Mouse (Mus musculus): ENCODE measurements around the gene Tgfb1i1. TPM values are rescaled to one million over a fixed set of nuclear protein-coding genes. Genes with fewer than 3 reads are reported as not detected.
A peak's percentile ranks its signal among the peaks of the same experiment; 100 is the strongest.

Tgfb1i1 gene
- polyA plus RNA-seq, 1 experiment, result 15.1 TPM

GRCm38 (mm10) chr7:128243921-128244320, 2.7 kb upstream of the Tgfb1i1 start:
- Histone ChIP-seq H3K4me1 (ENCODE audit: control insufficient read depth, insufficient read depth, low read length) (no peaks in the 10 kb centered on the region), H3K27me3 (replicated peaks; ENCODE audit: control insufficient read depth, insufficient read depth, low read length) (no peaks in the 10 kb centered on the region), H3K36me3 (ENCODE audit: control insufficient read depth, insufficient read depth, low read length) (peaks cover 2% of the 10 kb centered on the region), H3K4me3 (ENCODE audit: insufficient read depth, low read depth, low read length) (no peak overlapping the region), H3K27ac (ENCODE audit: insufficient read depth, low read depth, low read length) (no peak overlapping the region)
- TF ChIP-seq CTCF (conservative IDR thresholded peaks at IDR 0.05; ENCODE audit: insufficient read depth, insufficient read length, low read depth, low read length) (no peak), POLR2A (IDR thresholded peaks at IDR 0.05; ENCODE audit: low read depth, low read length) (no peak)
- 83% methylated on average over 10 of the region's 10 CpGs for WGBS
- DNase-seq, result no peak

GRCm38 (mm10) chr7:128244410-128245025, 2.1 kb upstream of the Tgfb1i1 start:
- TF ChIP-seq POLR2A (IDR thresholded peaks at IDR 0.05; ENCODE audit: low read depth, low read length) (no peak), CTCF (conservative IDR thresholded peaks at IDR 0.05; ENCODE audit: insufficient read depth, insufficient read length, low read depth, low read length) (no peak)
- Histone ChIP-seq H3K4me1 (ENCODE audit: control insufficient read depth, insufficient read depth, low read length) (no peaks in the 10 kb centered on the region), H3K27ac (ENCODE audit: insufficient read depth, low read depth, low read length) (no peak overlapping the region), H3K36me3 (ENCODE audit: control insufficient read depth, insufficient read depth, low read length) (peaks cover 2% of the 10 kb centered on the region), H3K27me3 (replicated peaks; ENCODE audit: control insufficient read depth, insufficient read depth, low read length) (no peaks in the 10 kb centered on the region), H3K4me3 (ENCODE audit: insufficient read depth, low read depth, low read length) (no peak overlapping the region)
- no peak for DNase-seq
- WGBS, result 94% methylated on average over 18 of the region's 18 CpGs

GRCm38 (mm10) chr7:128245547-128245946, 1.1 kb upstream of the Tgfb1i1 start:
- WGBS, result 95% methylated on average over 4 of the region's 4 CpGs
- no peaks in the 10 kb centered on the region for H3K4me1 ChIP-seq (ENCODE audit: control insufficient read depth, insufficient read depth, low read length)
- H3K27ac ChIP-seq (ENCODE audit: insufficient read depth, low read depth, low read length), result no peak overlapping the region
- TF ChIP-seq POLR2A (IDR thresholded peaks at IDR 0.05; ENCODE audit: low read depth, low read length), result no peak
- TF ChIP-seq CTCF (conservative IDR thresholded peaks at IDR 0.05; ENCODE audit: insufficient read depth, insufficient read length, low read depth, low read length), result no peak
- H3K27me3 ChIP-seq (replicated peaks; ENCODE audit: control insufficient read depth, insufficient read depth, low read length), result no peaks in the 10 kb centered on the region
- H3K36me3 ChIP-seq (ENCODE audit: control insufficient read depth, insufficient read depth, low read length), result peaks cover 2% of the 10 kb centered on the region
- H3K4me3 ChIP-seq (ENCODE audit: insufficient read depth, low read depth, low read length), result no peak overlapping the region
- no peak for DNase-seq

GRCm38 (mm10) chr7:128247443-128247842, 831 bp downstream of the Tgfb1i1 start:
- 2% methylated on average over 13 of the region's 13 CpGs for WGBS
- peak overlapping the region; percentile 94; the same call in 1 of the 2 replicates for H3K27ac ChIP-seq (ENCODE audit: insufficient read depth, low read depth, low read length)
- no peaks in the 10 kb centered on the region for H3K27me3 ChIP-seq (replicated peaks; ENCODE audit: control insufficient read depth, insufficient read depth, low read length)
- peak; percentile 89 for DNase-seq
- peak overlapping the region; percentile 65 for H3K4me3 ChIP-seq (ENCODE audit: insufficient read depth, low read depth, low read length)
- peak; percentile 69 for TF ChIP-seq CTCF (conservative IDR thresholded peaks at IDR 0.05; ENCODE audit: insufficient read depth, insufficient read length, low read depth, low read length)
- no peak for TF ChIP-seq POLR2A (IDR thresholded peaks at IDR 0.05; ENCODE audit: low read depth, low read length)
- H3K4me1 ChIP-seq (ENCODE audit: control insufficient read depth, insufficient read depth, low read length), result no peaks in the 10 kb centered on the region
- H3K36me3 ChIP-seq (ENCODE audit: control insufficient read depth, insufficient read depth, low read length), result peaks cover 2% of the 10 kb centered on the region

- no peak for TF ChIP-seq CTCF (conservative IDR thresholded peaks at IDR 0.05; ENCODE audit: insufficient read depth, insufficient read length, low read depth, low read length)
- TF ChIP-seq POLR2A (IDR thresholded peaks at IDR 0.05; ENCODE audit: low read depth, low read length), result no peak
- H3K4me1 ChIP-seq (ENCODE audit: control insufficient read depth, insufficient read depth, low read length), result no peaks in the 10 kb centered on the region
- no peaks in the 10 kb centered on the region for H3K27me3 ChIP-seq (replicated peaks; ENCODE audit: control insufficient read depth, insufficient read depth, low read length)
- H3K27ac ChIP-seq (ENCODE audit: insufficient read depth, low read depth, low read length), result no peak overlapping the region
- DNase-seq, result no peak
- peaks cover 2% of the 10 kb centered on the region for H3K36me3 ChIP-seq (ENCODE audit: control insufficient read depth, insufficient read depth, low read length)
- 0 out of 2 replicates have a peak overlapping the region, but pooled peaks have one; percentile 11 for H3K4me3 ChIP-seq (ENCODE audit: insufficient read depth, low read depth, low read length)
- 74% methylated on average over 10 of the region's 10 CpGs for WGBS
These were observed 1.8 kb downstream of the Tgfb1i1 start for GRCm38 (mm10) chr7:128248081-128249042.

GRCm38 (mm10) chr7:128249998-128250397, 3.4 kb downstream of the Tgfb1i1 start:
- no peak overlapping the region for H3K4me3 ChIP-seq (ENCODE audit: insufficient read depth, low read depth, low read length)
- no peak for DNase-seq
- no peak overlapping the region for H3K27ac ChIP-seq (ENCODE audit: insufficient read depth, low read depth, low read length)
- WGBS, result 92% methylated on average over 5 of the region's 5 CpGs
- TF ChIP-seq POLR2A (IDR thresholded peaks at IDR 0.05; ENCODE audit: low read depth, low read length) (no peak), CTCF (conservative IDR thresholded peaks at IDR 0.05; ENCODE audit: insufficient read depth, insufficient read length, low read depth, low read length) (no peak)
- H3K27me3 ChIP-seq (replicated peaks; ENCODE audit: control insufficient read depth, insufficient read depth, low read length), result no peaks in the 10 kb centered on the region
- H3K36me3 ChIP-seq (ENCODE audit: control insufficient read depth, insufficient read depth, low read length), result no peaks in the 10 kb centered on the region; the same call in none of the 2 replicates
- H3K4me1 ChIP-seq (ENCODE audit: control insufficient read depth, insufficient read depth, low read length), result no peaks in the 10 kb centered on the region

GRCm38 (mm10) chr7:128251946-128252345, 5.3 kb downstream of the Tgfb1i1 start:
- Histone ChIP-seq H3K4me1 (ENCODE audit: control insufficient read depth, insufficient read depth, low read length) (peaks cover 3% of the 10 kb centered on the region; the same call in 1 of the 2 replicates), H3K4me3 (ENCODE audit: insufficient read depth, low read depth, low read length) (no peak overlapping the region), H3K27me3 (replicated peaks; ENCODE audit: control insufficient read depth, insufficient read depth, low read length) (no peaks in the 10 kb centered on the region), H3K27ac (ENCODE audit: insufficient read depth, low read depth, low read length) (no peak overlapping the region), H3K36me3 (ENCODE audit: control insufficient read depth, insufficient read depth, low read length) (no peaks in the 10 kb centered on the region)
- WGBS, result 51% methylated on average over 12 of the region's 12 CpGs
- no peak for DNase-seq
- TF ChIP-seq CTCF (conservative IDR thresholded peaks at IDR 0.05; ENCODE audit: insufficient read depth, insufficient read length, low read depth, low read length) (no peak), POLR2A (IDR thresholded peaks at IDR 0.05; ENCODE audit: low read depth, low read length) (no peak)
